Mouse (Mus musculus): Measurements from ENCODE around the gene Lpo.

DNA sequence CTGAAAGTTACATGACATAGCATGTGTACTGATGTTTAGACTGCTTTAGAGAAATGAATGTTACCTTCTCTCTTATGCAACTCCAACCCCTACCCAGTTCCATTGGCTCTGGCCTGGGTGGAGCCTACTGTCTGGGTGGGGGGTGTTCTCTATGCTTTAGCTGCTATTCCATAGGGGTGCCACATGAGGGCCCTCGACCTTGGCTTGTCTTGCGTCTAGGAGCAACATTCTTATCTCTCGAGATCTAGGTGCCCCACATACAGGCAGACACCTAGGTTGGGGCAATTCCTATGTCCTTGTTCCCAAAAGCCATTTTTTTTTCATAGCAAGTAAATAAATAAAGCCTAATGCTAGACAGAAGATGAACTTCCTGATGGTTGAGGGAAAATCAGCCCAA lies 68.5 kb downstream of the Lpo start:
- TF ChIP-seq CTCF (IDR thresholded peaks at IDR 0.05; ENCODE audit: control insufficient read depth, insufficient read depth, low read length) (peak; percentile 58), POLR2A (IDR thresholded peaks at IDR 0.05; ENCODE audit: borderline replicate concordance, control insufficient read depth, low read depth, low read length) (peak; percentile 27; the same call in 1 of the 2 replicates)
